Mouse (Mus musculus) urinary bladder, adult 2 months (tissue): ENCODE measurements at regions not wholly inside any gene's neighbourhood (a gene's known extent, or its start where the extent isn't known, plus 50 kb on each side); places are given as distances from the start of the nearest gene placed in this dataset.

Source experiments
- DNase-seq: peaks from one replicate; pipeline ENCODE4 v3.0.0; 2022; ENCODE audit warnings: low spot score

DNA sequence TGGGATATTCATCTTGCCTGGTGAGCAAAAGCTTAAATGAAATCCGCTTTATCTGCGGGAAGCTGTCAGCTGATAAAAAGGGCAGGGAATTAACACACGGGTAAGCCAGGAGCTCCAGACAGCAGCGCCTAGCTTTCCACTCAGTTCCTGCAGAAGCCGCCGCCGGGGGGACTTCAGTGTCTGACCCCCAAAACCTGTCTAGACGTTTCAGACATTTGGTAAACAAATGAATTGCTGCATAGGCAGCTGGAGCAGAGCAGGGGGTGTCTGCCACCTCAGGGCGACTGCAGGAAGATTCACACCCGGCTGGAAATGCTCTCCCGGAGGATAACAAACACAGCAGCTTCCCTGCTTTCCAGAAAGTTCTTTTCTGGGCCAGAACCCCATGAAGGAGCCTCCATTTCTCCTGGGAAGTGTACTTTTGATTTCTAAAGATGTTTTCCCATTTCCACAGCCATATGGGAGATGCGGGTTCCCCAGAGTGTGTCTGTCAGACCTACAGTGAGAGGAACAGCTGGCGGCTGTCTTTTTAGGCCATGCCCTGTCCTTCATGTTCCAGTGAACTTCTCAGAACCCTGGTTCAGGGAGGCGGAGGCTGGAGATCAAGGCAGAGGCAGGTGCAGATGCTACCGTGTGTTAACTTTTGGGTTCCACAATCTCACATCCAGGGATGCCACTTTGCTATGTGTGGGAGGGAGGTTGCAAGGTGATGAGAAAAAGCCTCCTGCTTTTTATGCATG is 58.7 kb upstream of the Pmepa1 start:
- DNase-seq: no peak

DNA sequence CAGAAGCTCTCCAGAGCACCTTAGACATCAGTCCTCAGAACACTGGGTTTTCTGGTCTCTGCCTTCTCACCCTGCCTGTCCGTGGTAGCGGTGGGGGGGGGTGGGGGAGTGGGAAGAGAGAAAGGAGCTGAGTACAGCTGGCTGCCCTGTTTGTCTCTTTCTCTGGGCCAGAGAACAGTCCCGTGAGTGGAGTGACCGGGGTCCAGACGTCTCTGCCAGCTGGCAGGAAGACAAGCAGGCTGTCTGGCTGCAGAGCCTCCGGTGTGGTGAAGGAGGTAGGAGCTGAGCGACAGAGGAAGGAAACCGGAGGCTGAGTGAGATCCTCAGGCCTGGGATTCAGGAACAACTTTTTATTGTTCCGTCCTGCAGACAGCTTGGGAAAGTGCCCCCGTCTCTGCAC is 59.5 kb upstream of the Pmepa1 start:
- DNase-seq: no peak

DNA sequence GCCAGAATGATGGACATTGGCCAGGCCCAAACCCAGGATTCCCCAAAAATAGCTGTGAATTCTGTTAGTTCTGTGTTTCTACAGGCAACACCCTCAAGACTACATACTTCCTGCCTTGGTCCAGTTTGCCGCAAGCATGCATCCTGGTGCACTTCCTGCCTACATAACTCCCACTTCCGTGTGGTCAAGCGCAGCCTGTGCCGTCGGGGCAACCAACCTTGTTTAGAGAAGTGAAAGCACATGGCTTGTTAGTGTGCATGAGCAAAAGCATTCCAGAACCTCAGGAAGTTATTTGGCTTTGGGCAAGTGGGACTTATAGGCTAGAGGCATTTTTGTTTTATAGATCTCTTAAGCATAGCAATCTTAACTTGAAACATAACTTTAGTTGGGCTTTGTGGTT is 61.3 kb upstream of the Pmepa1 start:
- DNase-seq: no peak

DNA sequence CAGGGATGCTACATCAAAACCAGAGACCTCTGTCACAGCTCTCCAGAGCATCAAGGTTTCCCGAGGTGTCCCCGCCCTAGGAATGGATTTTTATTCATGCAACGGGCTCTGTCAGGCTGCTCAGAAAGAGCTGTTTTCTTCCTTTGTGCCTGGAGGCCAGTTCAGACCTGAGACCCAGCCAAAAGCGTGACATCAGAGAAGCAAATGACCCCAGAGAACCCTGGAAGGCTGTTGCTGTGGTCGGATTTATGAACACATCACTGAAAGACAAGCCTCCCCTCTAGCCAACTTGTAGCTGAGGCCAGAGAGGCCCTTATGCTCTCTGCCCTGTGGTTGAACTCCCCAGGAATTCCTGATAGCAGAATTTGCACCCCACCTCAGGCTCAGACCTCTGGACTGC is 62.3 kb upstream of the Pmepa1 start:
- no peak for DNase-seq

DNA sequence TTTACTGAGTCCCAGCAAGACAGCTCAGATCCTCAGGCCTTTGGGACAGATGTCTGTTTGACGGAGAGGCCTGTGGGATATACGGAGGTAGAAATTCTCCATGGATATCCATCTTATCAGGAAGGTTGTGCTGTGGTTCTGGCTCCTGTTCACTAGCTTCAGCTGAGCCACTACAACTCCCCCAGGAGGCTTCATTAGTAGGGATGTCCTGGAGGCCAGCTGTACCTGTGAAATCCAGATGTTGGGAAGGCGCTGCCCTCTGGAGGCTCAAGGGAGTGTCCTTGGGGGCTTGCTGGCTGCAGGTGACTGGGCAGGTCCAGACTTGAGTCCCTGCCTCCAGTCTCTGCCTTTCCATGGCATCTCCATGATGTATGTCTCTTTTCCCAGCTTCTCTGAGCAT is 62.9 kb upstream of the Pmepa1 start:
- DNase-seq: no peak

DNA sequence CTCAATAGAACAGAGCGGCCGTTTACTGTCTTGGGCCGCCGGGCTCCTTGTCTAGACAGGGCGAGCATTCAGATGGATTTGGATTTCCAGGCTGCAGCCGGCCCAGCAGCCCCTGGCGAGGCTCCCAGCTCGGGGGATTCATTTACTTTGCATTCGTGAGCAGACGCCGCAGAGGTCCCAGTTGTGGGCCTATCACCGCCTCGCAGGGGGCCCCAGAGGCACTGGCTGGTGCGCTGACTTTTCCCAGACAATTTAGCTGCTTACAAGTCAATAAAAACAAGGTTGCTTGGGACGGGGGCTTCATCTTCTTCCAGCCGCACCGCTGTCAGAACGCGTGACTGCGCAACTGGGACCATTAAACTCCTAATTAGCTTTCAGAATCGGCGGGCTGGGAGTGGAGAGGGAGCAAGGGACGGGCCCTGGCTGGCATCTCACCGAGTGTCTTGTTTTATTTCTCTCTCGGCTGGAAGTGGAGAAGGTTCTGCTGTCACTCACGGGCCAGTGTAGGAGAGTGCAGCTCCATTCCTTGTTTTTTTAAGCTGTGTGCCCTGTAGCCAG is 63.8 kb upstream of the Pmepa1 start:
- no peak for DNase-seq

DNA sequence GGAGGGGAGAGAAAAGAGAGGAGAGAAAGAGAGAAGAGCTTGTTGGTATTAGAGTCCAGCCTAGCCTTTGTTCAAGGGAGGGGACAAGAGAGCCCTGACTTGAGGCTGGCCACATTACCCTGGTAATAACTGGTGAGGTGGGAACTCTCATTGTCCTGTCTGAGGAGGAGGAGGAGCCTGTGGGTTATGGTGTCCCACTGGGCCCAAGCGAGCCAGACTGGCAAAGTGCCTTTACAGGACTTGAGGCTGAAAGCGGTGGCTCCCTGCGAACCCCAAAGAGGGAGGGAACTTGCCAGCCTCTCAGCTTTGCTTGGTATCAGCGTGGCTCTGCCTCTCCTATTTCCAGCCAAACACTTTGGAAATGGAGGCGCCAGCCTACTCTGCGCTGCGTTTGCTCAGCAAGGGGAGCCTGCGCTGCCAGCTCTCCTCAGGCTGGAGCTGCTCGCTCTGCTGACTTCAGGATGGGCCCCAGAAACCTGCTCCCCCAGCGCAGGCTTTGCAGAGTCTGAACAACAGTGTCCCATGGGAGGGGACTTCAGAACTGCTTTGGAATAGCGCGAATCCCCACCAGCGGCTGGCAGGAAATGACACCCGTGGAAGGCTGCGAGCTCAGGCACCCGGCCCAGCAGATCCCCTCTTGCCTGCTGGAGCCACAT is 66.4 kb upstream of the Pmepa1 start:
- no peak for DNase-seq

DNA sequence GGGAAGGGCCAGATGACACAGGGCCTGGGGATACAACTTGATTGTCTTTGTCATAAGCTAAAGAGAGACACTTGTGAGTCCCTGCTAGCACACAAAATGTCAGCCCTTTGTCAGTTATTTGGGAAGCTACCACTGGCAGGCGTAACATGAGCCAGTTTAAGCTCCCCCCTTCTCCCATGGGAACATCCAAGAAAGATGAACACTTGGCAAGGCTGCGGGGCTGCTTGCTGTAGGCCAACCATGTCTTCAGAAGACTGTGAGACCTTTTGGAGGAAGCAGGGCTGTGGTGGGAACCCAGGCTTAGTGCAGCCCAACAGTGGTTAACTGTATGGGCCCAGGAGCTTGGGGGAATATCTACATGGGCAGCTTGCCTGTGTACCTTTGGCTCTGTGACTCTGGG is 67.3 kb upstream of the Pmepa1 start:
- no peak for DNase-seq

DNA sequence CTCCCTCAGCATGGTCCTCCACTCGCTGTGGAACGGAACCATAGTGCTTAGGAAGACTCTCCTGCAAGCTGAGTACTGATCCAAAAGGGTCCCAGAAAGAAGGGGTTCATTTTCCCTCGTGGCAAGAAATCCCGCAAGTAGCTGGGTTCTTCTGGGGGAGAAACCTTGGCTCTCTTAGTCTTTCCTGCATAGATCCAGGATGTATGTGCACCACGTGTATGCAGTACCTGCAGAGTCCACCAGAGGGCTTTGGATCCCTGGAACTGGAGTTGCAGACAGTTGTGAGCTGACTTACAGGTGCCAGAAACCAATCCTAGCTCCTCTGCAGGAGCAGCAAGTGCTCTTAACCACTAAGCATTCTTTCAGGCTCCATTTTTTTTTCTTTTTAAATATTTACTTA is 67.9 kb upstream of the Pmepa1 start:
- DNase-seq: no peak

DNA sequence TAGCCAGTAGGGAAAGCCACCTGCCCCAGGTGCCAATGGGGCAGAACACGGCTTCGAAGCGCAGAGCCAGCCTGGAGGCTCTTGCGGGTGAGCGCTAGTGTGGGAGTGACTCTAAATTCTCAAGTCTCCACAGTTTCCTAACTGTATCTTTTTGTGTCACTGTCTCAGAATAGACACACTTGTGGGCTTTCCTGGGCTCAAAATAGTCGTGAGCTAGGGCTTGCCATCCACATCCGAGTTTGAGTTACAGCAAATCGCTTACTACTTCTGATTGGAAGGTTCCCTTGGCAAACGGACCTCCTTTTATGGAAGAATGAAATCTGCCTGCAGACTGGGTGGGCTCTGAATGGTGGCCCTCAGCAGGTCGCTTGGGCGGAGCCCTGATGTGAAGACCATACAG is 71.0 kb upstream of the Pmepa1 start:
- no peak for DNase-seq

DNA sequence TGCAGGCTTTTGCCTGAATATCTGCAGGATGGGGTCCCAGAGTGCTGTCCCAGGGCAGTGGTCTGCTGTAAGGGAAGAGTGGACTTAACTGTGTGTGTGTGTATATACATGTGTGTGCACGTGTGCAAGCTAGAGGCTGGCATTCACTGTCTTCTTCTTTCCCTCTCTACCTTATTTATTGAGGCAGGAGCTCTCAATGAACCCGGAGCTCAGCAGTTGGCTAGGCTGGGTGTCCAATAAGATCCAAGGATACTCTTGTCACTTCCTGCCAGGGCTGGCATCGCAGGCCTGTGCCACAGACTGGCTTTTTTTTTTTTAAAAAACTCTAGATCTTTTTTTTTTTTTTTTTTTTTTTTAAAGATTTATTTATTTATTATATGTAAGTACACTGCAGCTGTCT is 72.4 kb upstream of the Pmepa1 start:
- DNase-seq: no peak

DNA sequence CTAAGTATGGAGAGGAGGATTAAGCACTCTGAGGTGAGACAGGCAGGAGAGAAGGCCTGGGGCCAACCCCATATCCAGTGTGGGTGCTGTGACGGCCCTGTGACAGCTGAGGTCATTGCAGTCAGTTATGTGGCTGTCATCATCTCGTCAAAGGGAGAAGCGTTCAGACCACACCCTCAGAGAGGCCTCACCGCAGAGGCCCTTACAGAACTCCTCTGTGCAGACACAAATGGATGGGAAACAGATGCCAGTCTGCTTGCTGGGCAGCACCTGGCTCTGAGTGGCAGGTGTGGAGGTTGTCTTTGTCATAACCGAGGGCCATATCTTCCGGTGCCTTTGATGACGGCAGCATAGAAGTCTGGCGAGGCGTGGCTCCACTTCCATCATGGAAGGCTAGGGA is 73.2 kb upstream of the Pmepa1 start:
- no peak for DNase-seq

DNA sequence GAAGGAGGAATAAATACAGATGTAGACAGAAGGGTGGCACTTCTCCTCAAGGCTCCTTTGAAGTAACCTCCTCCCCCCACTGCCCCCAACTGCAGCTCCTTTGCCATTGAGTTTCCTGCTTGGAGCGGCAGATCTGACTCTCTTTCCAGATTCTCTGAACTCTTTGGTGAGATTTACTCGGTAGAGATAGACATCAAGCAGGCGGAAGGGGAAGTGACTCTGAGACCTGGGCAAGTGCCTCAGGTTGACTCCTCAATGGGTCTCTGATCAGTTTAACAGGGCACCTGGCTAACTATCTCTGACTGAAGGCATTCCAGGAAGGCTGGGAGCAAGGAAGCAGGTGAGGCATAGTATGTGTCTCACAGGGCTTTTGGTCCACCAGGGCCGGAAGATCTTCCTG is 73.6 kb upstream of the Pmepa1 start:
- no peak for DNase-seq

DNA sequence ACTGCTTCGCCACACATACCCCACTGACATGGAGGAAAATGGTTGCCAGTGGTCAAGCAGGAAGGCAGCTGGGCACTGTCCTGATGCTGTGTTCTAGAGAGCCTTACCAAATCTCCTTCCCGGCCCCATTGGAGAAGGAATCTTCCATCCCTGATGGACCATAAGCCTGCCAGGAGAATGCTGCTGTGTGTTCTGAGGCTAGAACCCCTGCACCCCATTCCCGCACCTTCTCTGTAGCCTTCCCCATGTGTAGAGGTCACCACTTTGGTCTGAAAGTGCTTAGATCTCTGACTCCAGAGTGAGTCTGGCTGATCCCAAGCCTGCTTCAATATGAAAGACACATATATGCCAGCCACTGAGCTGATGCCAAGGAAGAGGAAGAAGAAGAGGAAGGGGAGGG is 74.1 kb upstream of the Pmepa1 start:
- no peak for DNase-seq

DNA sequence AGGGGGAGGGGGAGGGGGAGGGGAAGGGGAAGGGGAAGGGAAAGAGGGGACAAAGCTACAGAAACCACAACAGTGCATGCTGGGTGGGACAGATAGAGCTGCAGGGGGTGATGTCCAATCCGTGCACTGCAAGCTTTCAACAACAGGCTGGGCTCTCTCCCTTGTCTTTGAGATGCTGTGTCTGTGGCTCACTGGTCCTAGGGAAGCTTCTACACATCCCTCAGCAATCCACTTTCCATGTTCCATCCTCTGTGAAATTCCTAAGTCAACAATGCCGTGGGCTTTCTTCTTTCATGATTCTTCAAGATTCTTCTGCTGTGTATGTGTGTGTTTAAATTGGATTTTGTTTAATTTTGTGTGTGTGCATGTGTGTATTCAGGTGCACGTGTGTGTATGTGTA is 74.5 kb upstream of the Pmepa1 start:
- no peak for DNase-seq

DNA sequence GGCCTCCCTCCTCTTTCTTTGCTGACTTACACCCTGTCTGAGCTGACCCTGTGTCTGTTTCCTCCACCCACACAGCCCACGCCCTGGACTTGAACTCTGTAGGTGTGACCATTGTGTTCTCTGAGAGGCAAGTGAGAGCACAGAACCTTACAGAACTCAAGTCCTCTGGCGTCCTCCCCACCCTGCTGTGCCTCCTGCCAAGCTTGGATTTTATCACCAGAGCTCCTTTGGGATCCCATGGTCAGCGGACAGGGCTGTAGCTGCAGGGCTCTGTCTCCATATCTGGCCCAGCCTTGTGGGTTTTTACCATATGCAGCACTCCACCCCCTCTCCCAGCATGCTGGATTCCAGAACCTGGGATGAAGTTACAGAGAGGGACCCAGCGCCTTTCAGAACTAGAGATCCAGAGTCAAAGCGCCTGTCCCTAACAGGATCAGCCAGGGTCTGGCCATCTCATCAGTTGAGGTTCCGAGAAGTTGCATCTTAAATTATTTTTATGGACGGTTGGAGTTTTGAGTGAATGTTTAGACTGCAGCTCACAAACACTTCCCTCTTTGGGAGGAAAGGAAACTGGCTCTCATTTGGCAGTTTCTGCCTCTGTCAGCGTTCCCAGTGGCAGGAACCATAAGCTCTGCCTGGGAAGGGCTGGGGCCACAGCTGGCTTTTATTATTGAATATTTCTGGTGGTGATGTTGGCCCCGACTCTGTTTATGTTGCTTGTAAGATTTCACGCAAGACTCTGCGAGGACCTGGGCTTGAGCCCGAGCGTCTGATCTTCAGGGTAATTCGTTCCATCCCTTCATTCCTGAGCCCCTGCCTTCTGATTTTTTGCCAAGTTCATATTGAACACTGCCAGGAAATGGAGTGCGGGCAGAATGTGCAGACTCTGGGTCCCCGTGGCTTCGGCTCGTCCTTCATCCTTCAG is 75.8 kb upstream of the Pmepa1 start:
- no peak for DNase-seq

DNA sequence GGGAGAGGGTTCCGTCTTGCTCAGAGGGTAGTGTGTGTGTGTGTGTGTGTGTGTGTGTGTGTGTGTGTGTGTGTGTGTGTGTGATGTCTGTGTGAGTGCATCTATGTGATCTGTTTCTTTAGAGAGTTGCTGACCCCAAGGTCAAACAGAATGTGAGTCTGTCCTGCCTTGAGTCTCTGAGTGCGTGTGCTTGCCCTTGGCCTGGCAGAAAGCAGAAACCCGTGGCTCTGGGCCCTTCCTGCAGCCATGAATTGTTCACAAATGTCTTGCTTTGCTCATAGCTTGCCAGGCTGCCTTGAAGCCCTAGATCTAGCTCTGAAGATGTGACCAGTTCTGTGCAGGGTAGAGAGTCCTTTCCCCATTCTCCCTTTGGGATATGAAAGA is 76.4 kb upstream of the Pmepa1 start:
- no peak for DNase-seq

DNA sequence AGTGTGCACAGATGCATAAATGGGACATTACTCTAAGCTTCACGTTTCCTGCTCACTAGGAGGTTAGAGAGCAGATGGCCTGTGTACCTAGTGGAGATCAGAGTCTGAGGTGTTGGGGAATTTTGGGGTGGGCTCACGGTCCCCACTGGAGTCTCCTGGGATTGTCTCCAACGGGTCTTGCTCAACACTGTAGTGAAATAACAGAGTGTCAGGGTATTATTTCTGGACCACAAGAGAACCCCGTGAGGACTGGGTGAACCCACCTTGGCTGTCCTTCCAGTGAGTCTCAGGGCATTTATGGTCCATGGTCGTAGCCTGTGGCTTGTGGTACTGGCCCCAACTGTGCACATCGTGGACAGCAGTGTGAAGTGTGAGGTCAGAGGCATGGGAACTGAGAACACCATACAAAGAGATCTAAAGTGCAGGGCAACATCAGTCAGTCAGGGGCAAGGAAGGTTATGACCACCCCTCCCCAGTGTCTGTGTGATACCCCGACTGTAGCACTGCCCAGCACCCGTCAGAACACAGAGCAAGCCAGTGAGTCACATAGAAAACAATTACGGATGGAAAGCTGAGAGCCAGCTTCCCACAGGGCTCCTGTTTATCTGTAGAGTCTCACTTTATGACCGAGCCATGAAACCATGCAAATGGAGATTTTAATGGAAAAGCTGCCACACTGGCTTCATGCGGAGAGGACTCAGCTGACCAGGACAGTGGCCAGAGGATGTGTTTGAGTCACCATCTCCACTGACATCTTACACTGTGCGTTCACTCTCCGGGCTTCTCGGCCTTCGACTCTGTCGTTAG is 77.3 kb upstream of the Pmepa1 start:
- DNase-seq: no peak

DNA sequence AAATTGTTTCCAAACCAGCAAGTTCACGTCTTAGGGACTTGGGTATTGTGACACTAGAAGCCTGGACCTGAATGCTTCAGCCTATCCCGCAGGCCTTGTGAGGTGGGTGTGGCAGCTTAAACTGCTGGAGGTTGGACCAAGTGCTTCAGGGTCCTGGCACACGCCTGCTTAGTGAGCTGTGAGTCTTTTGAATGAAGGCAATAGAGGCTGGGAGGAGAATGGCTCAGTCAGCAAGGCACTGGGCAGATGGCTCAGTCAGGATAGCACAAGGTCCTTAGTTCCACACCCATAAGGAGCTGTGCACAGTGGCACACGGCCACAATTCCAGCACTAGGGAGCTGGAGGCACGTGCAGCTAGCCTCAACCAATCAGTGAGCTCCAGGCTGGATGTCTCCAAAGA is 80.5 kb upstream of the Pmepa1 start:
- no peak for DNase-seq

DNA sequence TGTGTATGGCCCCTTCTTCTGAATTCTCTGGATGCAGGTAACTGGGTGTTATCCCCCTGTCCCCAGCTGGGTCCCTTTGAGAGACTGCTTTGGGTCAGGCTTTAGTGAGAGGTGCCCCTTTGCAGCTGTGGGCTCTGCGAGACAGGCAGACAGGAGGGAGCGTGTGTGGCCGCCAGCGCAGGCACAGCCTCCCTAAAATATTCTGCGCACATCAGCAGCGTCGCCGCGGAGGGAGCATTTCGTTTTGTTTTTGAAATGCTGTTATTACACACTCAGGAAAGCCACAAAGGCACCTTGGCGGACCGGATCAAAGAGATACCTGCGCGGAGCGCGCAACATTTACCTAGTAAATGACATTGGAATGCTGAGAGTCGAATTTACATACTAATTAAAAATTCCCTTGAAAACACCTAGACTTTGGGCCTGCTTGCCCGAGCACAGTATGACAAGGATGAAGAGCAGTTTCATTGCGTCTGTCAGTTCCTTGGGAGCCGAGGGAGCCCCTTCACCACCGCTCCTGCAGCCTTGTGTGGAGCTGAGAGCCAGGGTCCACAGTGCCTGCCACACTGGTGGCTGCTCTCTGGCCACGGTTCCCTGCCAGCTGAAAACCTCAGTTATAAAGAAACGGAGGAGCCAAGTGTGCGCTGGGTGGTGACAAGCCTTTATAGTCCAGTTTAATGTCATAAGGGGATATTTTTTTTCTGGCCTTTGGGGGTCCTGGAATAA is 89.3 kb upstream of the Pmepa1 start:
- no peak for DNase-seq

DNA sequence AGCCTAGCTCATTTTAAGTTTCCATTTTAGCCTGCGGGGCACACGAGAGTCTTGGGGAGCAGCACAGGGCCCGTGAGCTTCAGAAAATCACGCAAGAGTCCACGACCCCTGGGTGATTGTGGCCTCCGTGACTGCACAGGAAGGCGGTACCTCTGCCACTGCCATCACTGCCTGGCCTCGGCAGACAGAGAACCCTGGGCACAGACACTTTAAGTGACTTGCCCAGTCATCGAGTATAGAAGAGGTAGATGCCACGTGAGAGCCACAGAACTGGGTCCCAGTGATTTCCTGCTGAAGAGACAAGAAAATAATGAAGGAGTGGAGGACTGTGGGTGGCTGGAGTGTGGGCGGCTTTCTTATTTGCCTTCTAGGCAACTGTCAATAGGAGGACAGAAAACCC is 90.4 kb upstream of the Pmepa1 start:
- DNase-seq: no peak
